Mouse (Mus musculus) megakaryocyte, embryonic 14.5 days (primary cell): Measurements from ENCODE around the gene Gm17571.

Source experiments
- FLI1 ChIP-seq: IDR thresholded peaks from 2 replicates; pipeline ENCODE4 v1.6.1; 2012; ENCODE audit warnings: low read length, inconsistent platforms, mixed read lengths
- GATA1 ChIP-seq: IDR thresholded peaks from 3 replicates; pipeline ENCODE4 v1.6.1; 2012; ENCODE audit warnings: mixed read lengths, low read length, inconsistent platforms, borderline replicate concordance

GRCm38 (mm10) chr9:13457774-13458173 is 11.2 kb upstream of the Gm17571 start:
- TF ChIP-seq GATA1: no peak
- no peak for TF ChIP-seq FLI1
